Mouse (Mus musculus) urinary bladder, postnatal 14 days (tissue): ENCODE measurements at regions not wholly inside any gene's neighbourhood (a gene's known extent, or its start where the extent isn't known, plus 50 kb on each side); places are given as distances from the start of the nearest gene placed in this dataset.

Source experiments
- DNase-seq: peaks from one replicate; pipeline ENCODE4 v3.0.0; 2021; ENCODE audit warnings: low spot score

GRCm38 (mm10) chr7:135990321-135990720 lies 274.2 kb upstream of the Mki67 start:
- DNase-seq, result no peak

GRCm38 (mm10) chr7:135996896-135997295 lies 280.7 kb upstream of the Mki67 start:
- DNase-seq, result no peak

GRCm38 (mm10) chr7:135997640-135998039 lies 281.5 kb upstream of the Mki67 start:
- no peak for DNase-seq

- no peak for DNase-seq
These were observed 286.2 kb upstream of the Mki67 start for GRCm38 (mm10) chr7:136002382-136002781.

GRCm38 (mm10) chr7:136003291-136003690 lies 287.1 kb upstream of the Mki67 start:
- no peak for DNase-seq

GRCm38 (mm10) chr7:136007796-136008455 lies 291.8 kb upstream of the Mki67 start:
- no peak for DNase-seq

GRCm38 (mm10) chr7:136008486-136008885 lies 292.3 kb upstream of the Mki67 start:
- no peak for DNase-seq

GRCm38 (mm10) chr7:136010013-136010412 lies 293.9 kb upstream of the Mki67 start:
- peak; percentile 44 for DNase-seq

- DNase-seq, result no peak
These were observed 298.5 kb upstream of the Mki67 start for GRCm38 (mm10) chr7:136014706-136015105.

- no peak for DNase-seq
These were observed 300.8 kb upstream of the Mki67 start for GRCm38 (mm10) chr7:136016918-136017317.

- no peak for DNase-seq
These were observed 304.4 kb upstream of the Mki67 start for GRCm38 (mm10) chr7:136020577-136020976.

GRCm38 (mm10) chr7:136021071-136021470 lies 304.9 kb upstream of the Mki67 start:
- no peak for DNase-seq

GRCm38 (mm10) chr7:136022781-136023448 lies 306.8 kb upstream of the Mki67 start:
- no peak for DNase-seq

- DNase-seq, result no peak
These were observed 310.3 kb upstream of the Mki67 start for GRCm38 (mm10) chr7:136026451-136026850.

GRCm38 (mm10) chr7:136032026-136032425 lies 315.9 kb upstream of the Mki67 start:
- DNase-seq, result no peak

GRCm38 (mm10) chr7:136033536-136033935 lies 317.4 kb upstream of the Mki67 start:
- no peak for DNase-seq

- no peak for DNase-seq
These were observed 319.6 kb upstream of the Mki67 start for GRCm38 (mm10) chr7:136035735-136036134.

GRCm38 (mm10) chr7:136038072-136038471 lies 321.9 kb upstream of the Mki67 start:
- DNase-seq, result no peak

GRCm38 (mm10) chr7:136038906-136039305 lies 322.7 kb upstream of the Mki67 start:
- no peak for DNase-seq

- no peak for DNase-seq
These were observed 325.8 kb upstream of the Mki67 start for GRCm38 (mm10) chr7:136041921-136042320.

- peak; percentile 42 for DNase-seq
These were observed 330.6 kb upstream of the Mki67 start for GRCm38 (mm10) chr7:136046645-136047363.

- no peak for DNase-seq
These were observed 331.3 kb upstream of the Mki67 start for GRCm38 (mm10) chr7:136047364-136047945.
